Mouse (Mus musculus) heart, postnatal 0 days (tissue): Measurements from ENCODE around the gene Pam. TPM values are rescaled to one million over a fixed set of nuclear protein-coding genes. Genes with fewer than 3 reads are reported as not detected.
A peak's percentile ranks its signal among the peaks of the same experiment; 100 is the strongest.

ENCODE experiments used
- ATAC-seq: fragments of 200-750 bp; cut with Nextera tagmentation; 2 replicates; pipeline ENCODE4 v1.8.0; 2017; ENCODE audit warnings: low read depth, moderate number of reproducible peaks, moderate library complexity; ENCODE audit not compliant: insufficient read depth
- DNase-seq: peaks from one replicate; pipeline ENCODE4 v3.0.0-alpha.2; 2016; ENCODE audit warnings: low spot score
- H3K27ac ChIP-seq: fragments of 300-500 bp; sonication (generic); 2 replicates; pipeline ENCODE4 v1.5.1; 2014; ENCODE audit warnings: low read depth, mild to moderate bottlenecking
- H3K27me3 ChIP-seq: fragments of 300-500 bp; sonication (generic); 2 replicates; pipeline ENCODE4 v1.6.1; 2014; ENCODE audit warnings: low read length, mixed read lengths; ENCODE audit not compliant: control insufficient read depth, insufficient read depth
- H3K36me3 ChIP-seq: fragments of 300-500 bp; sonication (generic); replicated peaks from 2 replicates; pipeline ENCODE4 v1.6.1; 2014; ENCODE audit warnings: low read length, mixed read lengths; ENCODE audit not compliant: control insufficient read depth, insufficient read depth
- H3K4me1 ChIP-seq: fragments of 300-500 bp; sonication (generic); 2 replicates; pipeline ENCODE4 v1.6.1; 2014; ENCODE audit warnings: antibody characterized with exemption; ENCODE audit not compliant: control insufficient read depth, insufficient read depth
- H3K4me2 ChIP-seq: fragments of 300-500 bp; sonication (generic); 2 replicates; pipeline ENCODE4 v1.6.1; 2014; ENCODE audit warnings: low read depth, mild to moderate bottlenecking, low read length, moderate library complexity
- H3K4me3 ChIP-seq: fragments of 300-500 bp; sonication (generic); 2 replicates; pipeline ENCODE4 v1.5.1; 2014; ENCODE audit warnings: low read depth, low read length
- H3K9ac ChIP-seq: fragments of 300-500 bp; sonication (generic); replicated peaks from 2 replicates; pipeline ENCODE4 v1.6.1; 2014; ENCODE audit warnings: low read depth, low read length, mixed read lengths
- H3K9me3 ChIP-seq: fragments of 300-500 bp; sonication (generic); replicated peaks from 2 replicates; pipeline ENCODE4 v1.6.1; 2016; ENCODE audit warnings: low read length; ENCODE audit not compliant: control insufficient read depth
- CTCF ChIP-seq: IDR thresholded peaks from 2 replicates; pipeline ENCODE4 v1.5.1; 2016; ENCODE audit warnings: antibody characterized with exemption, control low read depth, low read depth
- EP300 ChIP-seq: IDR thresholded peaks from 2 replicates; pipeline ENCODE4 v1.6.1; 2016; ENCODE audit warnings: antibody characterized with exemption, low read depth
- WGBS: fragments of 180-500 bp; shearing (Covaris S2); extraction: QIAGEN DNeasy Blood & Tissue Kit; methylation state at CpG from one replicate; pipeline ENCODE4 v1.1.7; 2014; 5-methylcytosine and 5-hydroxymethylcytosine counted together
- polyA plus RNA-seq: library from polyadenylated mRNA; unstranded; fragments of >200 nt; fragmentation: Nextera tagmentation; extraction: Ambion mirVana; gene quantifications from 2 replicates; pipeline ENCODE4 v1.2.1, GENCODE M21; 2015
- total RNA-seq: library from RNA; depleted of rRNA; stranded (reverse); fragments of >200 nt; gene quantifications from 2 replicates; pipeline ENCODE4 v1.2.3, GENCODE M21; 2014; ENCODE audit warnings: low replicate concordance

Pam gene
- total and polyA plus RNA-seq, 2 experiments from 2014 or later = 804 to 1,082 TPM

- Histone ChIP-seq H3K36me3 (peaks cover 12% of the 10 kb centered on the region; the same call in 1 of the 2 replicates), H3K4me3 (no peak overlapping the region), H3K4me1 (peaks cover 16% of the 10 kb centered on the region), H3K27me3 (no peaks in the 10 kb centered on the region), H3K9ac (no peak overlapping the region), H3K4me2 (no peak overlapping the region), H3K27ac (no peak overlapping the region), H3K9me3 (no peaks in the 10 kb centered on the region)
- DNase-seq (no peak), ATAC-seq (no peak)
- WGBS = 63% methylated on average over 2 of the region's 2 CpGs
- TF ChIP-seq CTCF = no peak
- no peak for TF ChIP-seq EP300
These were observed 152.5 kb downstream of the Pam start for GRCm38 (mm10) chr1:97942966-97943365.

DNA sequence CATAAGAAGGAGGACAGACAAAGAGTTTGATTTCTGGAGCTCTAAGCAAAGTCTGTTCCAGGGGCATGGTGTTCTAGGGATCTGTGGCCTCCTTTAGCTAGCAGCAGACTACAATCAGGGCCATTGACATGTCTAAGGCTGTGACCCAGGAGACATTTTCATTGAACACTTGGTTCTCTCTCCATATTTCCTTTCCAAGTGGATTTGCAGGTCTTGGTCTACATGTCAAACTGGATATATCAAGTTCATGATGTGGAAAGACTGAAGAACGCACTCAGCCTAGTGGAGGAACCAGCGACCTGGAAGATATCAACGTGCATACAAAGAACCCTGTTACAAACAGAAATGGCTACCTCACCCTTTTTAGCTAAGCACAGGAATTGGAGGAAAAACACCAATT is 156.9 kb downstream of the Pam start:
- H3K9me3 ChIP-seq = no peaks in the 10 kb centered on the region
- H3K27me3 ChIP-seq = no peaks in the 10 kb centered on the region
- no peak overlapping the region for H3K4me3 ChIP-seq
- no peak for ATAC-seq
- DNase-seq = no peak
- H3K4me2 ChIP-seq = no peak overlapping the region
- TF ChIP-seq EP300 = no peak
- TF ChIP-seq CTCF = no peak
- peak overlapping the region; percentile 20; the same call in 1 of the 2 replicates for H3K27ac ChIP-seq
- WGBS = 88% methylated on average over 3 of the region's 3 CpGs
- peaks cover 8% of the 10 kb centered on the region; the same call in 1 of the 2 replicates for H3K4me1 ChIP-seq
- H3K36me3 ChIP-seq = peaks cover 16% of the 10 kb centered on the region; the same call in 1 of the 2 replicates
- no peak overlapping the region for H3K9ac ChIP-seq

DNA sequence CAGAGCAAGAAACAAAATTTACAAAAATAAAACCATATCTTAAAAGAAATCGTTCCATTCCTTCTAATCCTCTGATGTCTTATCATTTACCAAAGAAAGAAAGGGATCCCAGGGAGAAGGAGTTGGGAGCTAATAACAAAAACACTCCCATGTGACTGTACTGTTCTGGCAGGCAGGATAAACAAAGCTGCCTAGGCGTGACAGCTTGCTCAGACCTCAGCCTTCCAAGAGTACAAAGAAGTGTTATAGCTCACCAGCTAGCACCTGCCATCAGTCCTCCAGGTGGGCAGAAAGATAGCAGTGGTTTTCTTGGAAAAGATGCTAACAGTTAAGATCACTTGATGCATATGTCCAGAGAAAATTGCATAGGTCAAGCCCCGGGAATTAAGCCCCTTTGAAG is 157.4 kb downstream of the Pam start:
- TF ChIP-seq EP300 = no peak
- TF ChIP-seq CTCF = no peak
- Histone ChIP-seq H3K36me3 (peaks cover 18% of the 10 kb centered on the region; the same call in 1 of the 2 replicates), H3K27me3 (no peaks in the 10 kb centered on the region), H3K4me3 (no peak overlapping the region), H3K4me2 (no peak overlapping the region), H3K4me1 (peaks cover 6% of the 10 kb centered on the region; the same call in 1 of the 2 replicates), H3K27ac (peak overlapping the region; percentile 20; the same call in 1 of the 2 replicates), H3K9me3 (no peaks in the 10 kb centered on the region), H3K9ac (no peak overlapping the region)
- no peak for ATAC-seq
- WGBS = 47% methylated on average over 3 of the region's 3 CpGs
- DNase-seq = no peak

GRCm38 (mm10) chr1:97934940-97935339 is 160.5 kb downstream of the Pam start:
- no peak overlapping the region for H3K4me2 ChIP-seq
- ATAC-seq = no peak
- peaks cover 6% of the 10 kb centered on the region; the same call in 1 of the 2 replicates for H3K4me1 ChIP-seq
- no peak overlapping the region for H3K27ac ChIP-seq
- H3K27me3 ChIP-seq = no peaks in the 10 kb centered on the region
- H3K9me3 ChIP-seq = no peaks in the 10 kb centered on the region
- no peak overlapping the region for H3K9ac ChIP-seq
- H3K4me3 ChIP-seq = no peak overlapping the region
- H3K36me3 ChIP-seq = peaks cover 30% of the 10 kb centered on the region
- no peak for DNase-seq
- TF ChIP-seq CTCF (no peak), EP300 (no peak)

DNA sequence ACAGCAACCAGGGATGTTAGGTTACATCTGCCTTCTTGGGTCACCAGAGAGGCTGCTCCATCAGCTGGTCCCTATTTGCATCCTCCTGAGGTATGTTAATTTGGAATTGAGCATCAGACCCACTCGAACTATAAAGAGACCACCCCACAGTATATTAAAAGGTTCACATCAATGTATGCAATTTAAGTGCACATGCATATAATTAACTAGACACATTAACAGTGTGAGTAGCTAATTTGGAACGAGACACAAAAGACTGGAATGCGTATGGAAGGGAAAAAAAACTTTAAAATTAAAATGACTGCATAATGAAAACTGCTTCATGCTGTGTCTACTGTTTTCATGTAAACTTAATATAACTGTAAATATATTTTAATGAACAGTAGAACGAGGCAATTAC is 164.2 kb downstream of the Pam start:
- H3K27ac ChIP-seq = no peak overlapping the region

DNA sequence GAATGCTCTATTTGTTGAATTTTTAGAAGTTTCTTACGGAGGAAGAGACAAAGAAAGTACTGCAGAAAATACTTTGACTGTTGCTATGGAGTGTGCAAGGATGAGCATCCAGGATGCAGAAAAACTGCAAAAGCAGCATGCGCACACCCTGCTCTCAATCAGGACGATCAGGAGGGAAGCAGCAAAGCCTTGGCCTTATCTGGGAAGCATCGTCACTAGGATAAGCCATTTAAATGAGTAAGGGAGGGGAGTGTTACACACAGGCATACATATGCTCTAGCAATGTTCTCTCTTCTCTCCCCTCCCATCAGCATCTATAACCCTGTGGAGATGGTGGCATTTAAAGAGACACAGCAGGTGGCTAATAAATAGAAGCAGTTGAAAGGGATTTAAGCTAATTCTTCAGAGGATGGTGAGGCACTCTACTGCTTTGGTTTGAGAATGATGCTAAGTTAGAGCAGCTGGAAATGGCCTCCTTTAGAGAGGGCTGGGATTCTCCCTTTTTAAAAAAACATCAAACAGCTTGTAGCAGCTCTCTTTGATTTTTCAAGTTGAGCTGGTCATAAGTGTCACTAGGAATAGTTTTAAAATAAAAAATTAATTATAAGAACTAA is 165.9 kb downstream of the Pam start:
- WGBS = 66% methylated on average over 4 of the region's 4 CpGs
- no peak for TF ChIP-seq EP300
- no peak for TF ChIP-seq CTCF
- no peak for DNase-seq
- H3K4me1 ChIP-seq = no peaks in the 10 kb centered on the region; the same call in 1 of the 2 replicates
- no peak for ATAC-seq
- no peaks in the 10 kb centered on the region for H3K9me3 ChIP-seq
- H3K9ac ChIP-seq = no peak overlapping the region
- H3K4me2 ChIP-seq = no peak overlapping the region
- no peaks in the 10 kb centered on the region for H3K27me3 ChIP-seq
- H3K4me3 ChIP-seq = no peak overlapping the region
- H3K27ac ChIP-seq = no peak overlapping the region
- H3K36me3 ChIP-seq = peaks cover 38% of the 10 kb centered on the region

More for the DNA sequence above, 164.2 kb downstream of the Pam start:
- Histone ChIP-seq H3K4me2 (no peak overlapping the region), H3K36me3 (peaks cover 29% of the 10 kb centered on the region), H3K9me3 (no peaks in the 10 kb centered on the region), H3K4me1 (no peaks in the 10 kb centered on the region; the same call in 1 of the 2 replicates), H3K9ac (no peak overlapping the region), H3K4me3 (no peak overlapping the region), H3K27me3 (no peaks in the 10 kb centered on the region)
- TF ChIP-seq EP300 = no peak
- no peak for TF ChIP-seq CTCF
- DNase-seq (no peak), ATAC-seq (no peak)
- 91% methylated on average over 4 of the region's 4 CpGs for WGBS
